Mouse (Mus musculus) neural tube, embryonic 14.5 days (tissue): Measurements from ENCODE around the gene Eaf2. TPM values are rescaled to one million over a fixed set of nuclear protein-coding genes. Genes with fewer than 3 reads are reported as not detected.
A peak's percentile ranks its signal among the peaks of the same experiment; 100 is the strongest.

Source experiments
- ATAC-seq: fragments of 200-750 bp; cut with Nextera tagmentation; 2 replicates; pipeline ENCODE4 v1.8.0; 2017; ENCODE audit warnings: low read depth, mild to moderate bottlenecking, moderate TSS enrichment, moderate library complexity
- H3K27ac ChIP-seq: fragments of 300-500 bp; sonication (generic); 2 replicates; pipeline ENCODE4 v1.5.1; 2014; ENCODE audit warnings: low read depth, mild to moderate bottlenecking, control low read depth, low read length, moderate library complexity, mixed read lengths
- H3K27me3 ChIP-seq: fragments of 300-500 bp; sonication (generic); 2 replicates; pipeline ENCODE4 v1.6.1; 2014; ENCODE audit warnings: low read length; ENCODE audit not compliant: control insufficient read depth, insufficient read depth
- H3K36me3 ChIP-seq: fragments of 300-500 bp; sonication (generic); 2 replicates; pipeline ENCODE4 v1.6.1; 2014; ENCODE audit warnings: low read length, mixed read lengths; ENCODE audit not compliant: control insufficient read depth, insufficient read depth
- H3K4me1 ChIP-seq: fragments of 300-500 bp; sonication (generic); 2 replicates; pipeline ENCODE4 v1.6.1; 2014; ENCODE audit warnings: low read length; ENCODE audit not compliant: control insufficient read depth, insufficient read depth
- H3K4me2 ChIP-seq: fragments of 300-500 bp; sonication (generic); 2 replicates; pipeline ENCODE4 v1.6.1; 2014; ENCODE audit warnings: mild to moderate bottlenecking, low read depth, low read length, control low read depth
- H3K4me3 ChIP-seq: fragments of 300-500 bp; sonication (generic); 2 replicates; pipeline ENCODE4 v1.5.1; 2014; ENCODE audit warnings: low read depth, low read length, control low read depth, mixed read lengths
- H3K9ac ChIP-seq: fragments of 300-500 bp; sonication (generic); replicated peaks from 2 replicates; pipeline ENCODE4 v1.6.1; 2014; ENCODE audit warnings: low read depth, mild to moderate bottlenecking, control low read depth, low read length, mixed read lengths
- H3K9me3 ChIP-seq: fragments of 300-500 bp; sonication (generic); 2 replicates; pipeline ENCODE4 v1.6.1; 2016; ENCODE audit warnings: low read length; ENCODE audit not compliant: control insufficient read depth
- WGBS: fragments of 180-500 bp; shearing (Covaris S2); extraction: QIAGEN DNeasy Blood & Tissue Kit; methylation state at CpG from one replicate; pipeline ENCODE4 v1.1.7; 2014; 5-methylcytosine and 5-hydroxymethylcytosine counted together
- microRNA-seq: library from miRNA; unstranded; fragments of <30 nt; microRNA quantifications from one replicate; pipeline ENCODE4, GENCODE M21; 2016
- polyA plus RNA-seq: library from polyadenylated mRNA; unstranded; fragments of >200 nt; fragmentation: Nextera tagmentation; extraction: Ambion mirVana; gene quantifications from 2 replicates; pipeline ENCODE4 v1.2.1, GENCODE M21; 2014

Eaf2 gene
- polyA plus RNA-seq, 1 experiment from 2014 or later, result 0.39 TPM

- no peaks in the 10 kb centered on the region for H3K4me1 ChIP-seq
- no peak overlapping the region for H3K27ac ChIP-seq
- H3K27me3 ChIP-seq, result no peaks in the 10 kb centered on the region
- no peak overlapping the region for H3K4me2 ChIP-seq
- peak; percentile 69; the same call in 1 of the 2 replicates for ATAC-seq
- H3K4me3 ChIP-seq, result no peak overlapping the region
- no peaks in the 10 kb centered on the region for H3K9me3 ChIP-seq
- H3K9ac ChIP-seq, result no peak overlapping the region
- no peaks in the 10 kb centered on the region for H3K36me3 ChIP-seq
- 61% methylated on average over 4 of the region's 4 CpGs for WGBS
These were observed 104.0 kb downstream of the Eaf2 start for GRCm38 (mm10) chr16:36770830-36771229.

GRCm38 (mm10) chr16:36770191-36770771, 104.5 kb downstream of the Eaf2 start:
- 70% methylated on average over 8 of the region's 13 CpGs for whole genome bisulfite sequencing
- Histone ChIP-seq H3K9me3 (no peaks in the 10 kb centered on the region), H3K36me3 (no peaks in the 10 kb centered on the region), H3K4me1 (no peaks in the 10 kb centered on the region), H3K9ac (no peak overlapping the region), H3K4me3 (no peak overlapping the region), H3K27ac (no peak overlapping the region), H3K4me2 (no peak overlapping the region), H3K27me3 (no peaks in the 10 kb centered on the region)
- no peak for ATAC-seq

GRCm38 (mm10) chr16:36751979-36752378, 122.8 kb downstream of the Eaf2 start:
- Histone ChIP-seq H3K36me3 (no peaks in the 10 kb centered on the region), H3K27ac (no peak overlapping the region), H3K4me2 (no peak overlapping the region), H3K4me1 (no peaks in the 10 kb centered on the region), H3K9ac (no peak overlapping the region), H3K9me3 (no peaks in the 10 kb centered on the region), H3K4me3 (no peak overlapping the region), H3K27me3 (no peaks in the 10 kb centered on the region)
- no peak for ATAC-seq
- 90% methylated on average over 3 of the region's 3 CpGs for WGBS

GRCm38 (mm10) chr16:36747767-36748166, 127.0 kb downstream of the Eaf2 start:
- 73% methylated on average over 2 of the region's 2 CpGs for WGBS
- H3K4me2 ChIP-seq, result no peak overlapping the region
- no peak overlapping the region for H3K4me3 ChIP-seq
- no peaks in the 10 kb centered on the region for H3K4me1 ChIP-seq
- no peaks in the 10 kb centered on the region for H3K9me3 ChIP-seq
- H3K9ac ChIP-seq, result no peak overlapping the region
- H3K27ac ChIP-seq, result no peak overlapping the region
- H3K27me3 ChIP-seq, result no peaks in the 10 kb centered on the region
- H3K36me3 ChIP-seq, result no peaks in the 10 kb centered on the region
- no peak for ATAC-seq

- no peak overlapping the region for H3K9ac ChIP-seq
- no peaks in the 10 kb centered on the region for H3K36me3 ChIP-seq
- WGBS, result 85% methylated on average over 4 of the region's 4 CpGs
- no peaks in the 10 kb centered on the region for H3K9me3 ChIP-seq
- H3K4me1 ChIP-seq, result no peaks in the 10 kb centered on the region
- no peak overlapping the region for H3K4me3 ChIP-seq
- H3K4me2 ChIP-seq, result no peak overlapping the region
- H3K27me3 ChIP-seq, result no peaks in the 10 kb centered on the region
- no peak overlapping the region for H3K27ac ChIP-seq
- ATAC-seq, result no peak
These were observed 127.7 kb downstream of the Eaf2 start for GRCm38 (mm10) chr16:36747068-36747467.

GRCm38 (mm10) chr16:36743580-36743979, 131.2 kb downstream of the Eaf2 start:
- Histone ChIP-seq H3K4me1 (no peaks in the 10 kb centered on the region), H3K9me3 (no peaks in the 10 kb centered on the region), H3K4me2 (no peak overlapping the region), H3K27ac (no peak overlapping the region), H3K9ac (no peak overlapping the region), H3K4me3 (no peak overlapping the region), H3K36me3 (no peaks in the 10 kb centered on the region), H3K27me3 (no peaks in the 10 kb centered on the region)
- 90% methylated on average over 8 of the region's 8 CpGs for WGBS
- ATAC-seq, result no peak

Small RNAs within 50 kb of the gene (microRNA-seq; reads per million reads assigned to microRNA genes)
- gene Gm22617, result not detected

Other genes with a start within 250 kb of the Eaf2 start
- gene Cd86, start 208.9 kb downstream of the Eaf2 start, polyA plus RNA-seq, result 1.1 and 2.3 TPM in 2 replicates
- 0.15 and 0.25 TPM in 2 replicates for gene Ildr1, start 181.0 kb downstream of the Eaf2 start, polyA plus RNA-seq
- gene Slc15a2, start 90.0 kb downstream of the Eaf2 start, polyA plus RNA-seq, result 14.7 and 21.3 TPM in 2 replicates
- gene Iqcb1, start 46.6 kb downstream of the Eaf2 start, polyA plus RNA-seq, result 66.0 and 79.1 TPM in 2 replicates
- 68.1 and 85.6 TPM in 2 replicates for gene Golgb1, start 137 bp upstream of the Eaf2 start, polyA plus RNA-seq
- 0.39 and 0.91 TPM in 2 replicates for gene Hcls1, start 60.0 kb upstream of the Eaf2 start, polyA plus RNA-seq
- gene Fbxo40, start 115.5 kb upstream of the Eaf2 start, polyA plus RNA-seq, result 0.10 TPM in 1 of 2 replicates, not detected in the other
- gene Polq, start 136.8 kb upstream of the Eaf2 start, polyA plus RNA-seq, result 3.1 and 3.2 TPM in 2 replicates